12 mouse cellular contexts compared by ENCODE assay signal in the genomic region with DNA sequence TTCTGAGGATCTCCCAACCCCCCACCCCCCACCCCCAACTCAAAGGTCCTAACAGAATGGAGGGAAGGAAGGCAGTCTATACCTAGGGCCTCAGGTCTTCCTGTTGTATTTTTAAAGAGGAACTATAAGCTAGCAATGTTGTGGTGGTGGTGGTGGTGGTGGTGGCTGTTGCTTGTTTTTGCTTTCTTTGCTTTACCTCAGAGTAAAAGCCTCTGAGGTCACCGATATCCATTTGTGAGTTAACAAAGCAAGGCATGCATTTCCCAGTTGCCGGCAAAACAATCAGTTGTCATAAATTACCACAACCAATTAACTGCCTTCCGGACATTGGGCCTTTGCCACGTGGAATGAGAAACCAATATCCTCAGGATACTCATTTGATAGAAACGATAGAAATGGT.
A peak's percentile ranks its signal among the peaks of the same experiment; 100 is the strongest.
DNase-seq lines count a peak whose midpoint lies in the region; ATAC-seq and TF ChIP-seq lines count a peak whose summit lies in the region.
"Had no signal": no experiment of that assay in that cellular context is flagged by ENCODE, and none has a peak within 500 bp of the region (broad histone marks: within the 10 kb centered on the region; RNA-seq: fewer than 3 reads in every experiment).

No protein-coding gene starts in this region.

- no peak overlapping the region for H3K4me2 ChIP-seq in midbrain, embryonic 13.5 days (replicated peaks)
- H3K4me2 ChIP-seq in midbrain, embryonic 16.5 days (ENCODE audit: low read length): no peak overlapping the region
- H3K4me2 ChIP-seq: kidney, embryonic 15.5 days; stomach, embryonic 15.5 days had no signal

- no peak overlapping the region for H3K9ac ChIP-seq in midbrain, embryonic 13.5 days (replicated peaks)
- H3K9ac ChIP-seq in midbrain, embryonic 16.5 days (ENCODE audit: low read depth, low read length): no peak overlapping the region
- H3K9ac ChIP-seq: kidney, embryonic 15.5 days; stomach, embryonic 15.5 days had no signal

- peak overlapping the region; percentile 69; the same call in 1 of the 2 replicates for H3K27ac ChIP-seq in gastrocnemius, adult 2 months
- H3K27ac ChIP-seq in midbrain, embryonic 13.5 days: peak overlapping the region; percentile 46; the same call in 1 of the 2 replicates
- no peak overlapping the region for H3K27ac ChIP-seq in midbrain, embryonic 16.5 days (ENCODE audit: low read length)
- H3K27ac ChIP-seq: layer of hippocampus, adult 2 months; limb, embryonic 10.5 days; stomach, embryonic 15.5 days had no signal

- TF ChIP-seq CTCF in gastrocnemius, adult 2 months (IDR thresholded peaks at IDR 0.05): no peak

- no peaks in the 10 kb centered on the region for H3K27me3 ChIP-seq in midbrain, embryonic 13.5 days
- H3K27me3 ChIP-seq in midbrain, embryonic 16.5 days (ENCODE audit: control insufficient read depth, insufficient read depth, low read depth, low read length): no peaks in the 10 kb centered on the region
- H3K27me3 ChIP-seq: kidney, embryonic 15.5 days; stomach, embryonic 15.5 days had no signal

- no peaks in the 10 kb centered on the region for H3K36me3 ChIP-seq in midbrain, embryonic 13.5 days
- H3K36me3 ChIP-seq in midbrain, embryonic 16.5 days (ENCODE audit: control insufficient read depth, insufficient read depth, low read length): no peaks in the 10 kb centered on the region
- H3K36me3 ChIP-seq: kidney, embryonic 15.5 days; limb, embryonic 10.5 days; stomach, embryonic 15.5 days had no signal

- no peak for DNase-seq in gastrocnemius, adult 2 months
- no peak for DNase-seq in gastrocnemius, adult 8-10 months (ENCODE audit: low spot score in 2 of 2)
- DNase-seq in right cerebral cortex, adult 2 months (ENCODE audit: low spot score in 2 of 2): no peak
- no peak for DNase-seq in adrenal gland, postnatal 25 days

- no peaks in the 10 kb centered on the region for H3K9me3 ChIP-seq in midbrain, embryonic 13.5 days
- no peaks in the 10 kb centered on the region for H3K9me3 ChIP-seq in midbrain, embryonic 16.5 days (replicated peaks; ENCODE audit: control insufficient read depth, low read length, poor library complexity, severe bottlenecking)
- H3K9me3 ChIP-seq: kidney, embryonic 15.5 days; limb, embryonic 10.5 days; stomach, embryonic 15.5 days had no signal

- H3K4me1 ChIP-seq in midbrain, embryonic 13.5 days (replicated peaks): peaks cover 33% of the 10 kb centered on the region
- peaks cover 16% of the 10 kb centered on the region for H3K4me1 ChIP-seq in midbrain, embryonic 16.5 days (ENCODE audit: control insufficient read depth, insufficient read depth, low read length)

- no peak for ATAC-seq in midbrain, embryonic 13.5 days
- no peak for ATAC-seq in midbrain, embryonic 16.5 days
- ATAC-seq in common myeloid progenitor, adult 5-6 weeks (replicated peaks; ENCODE audit: low read depth, poor library complexity, severe bottlenecking): peak; percentile 26
- ATAC-seq in monocyte, adult 5-6 weeks (replicated peaks; ENCODE audit: insufficient number of reproducible peaks, low FRiP score, low TSS enrichment, poor library complexity, severe bottlenecking): peak; percentile 12; the same call in 1 of the 2 replicates

- no peak overlapping the region for H3K4me3 ChIP-seq in gastrocnemius, adult 2 months
- H3K4me3 ChIP-seq in midbrain, embryonic 13.5 days (replicated peaks): no peak overlapping the region
- no peak overlapping the region for H3K4me3 ChIP-seq in midbrain, embryonic 16.5 days (ENCODE audit: low read depth, low read length)
- H3K4me3 ChIP-seq: kidney, embryonic 15.5 days; layer of hippocampus, adult 2 months; limb, embryonic 10.5 days; stomach, embryonic 15.5 days had no signal

- intact Hi-C loops in gastrocnemius, adult 2 months (cut with DNase I): no loop called here

- 57% methylated on average over 5 of the region's 5 CpGs for WGBS in midbrain, embryonic 13.5 days
- 44% methylated on average over 5 of the region's 5 CpGs for WGBS in midbrain, embryonic 16.5 days

Comparison
In these comparisons a context has a peak if more than half of its experiments do, and no peak if none do; other contexts are left out.
1. ATAC-seq: peak in common myeloid progenitor, adult 5-6 weeks (single experiment) and monocyte, adult 5-6 weeks (single experiment); none in midbrain, embryonic 13.5 days (single experiment) and midbrain, embryonic 16.5 days (single experiment).